Mouse (Mus musculus) bone marrow, adult 2 months (tissue): ENCODE results near the gene Ss18l1.

Experiments used
- CTCF ChIP-seq: fragments of 200-500 bp; IDR thresholded peaks from 2 replicates; pipeline ENCODE4 v1.5.1; 2011; ENCODE audit warnings: low read length, control low read depth; ENCODE audit not compliant: control insufficient read depth, insufficient read depth
- POLR2A ChIP-seq: fragments of 200-500 bp; IDR thresholded peaks from 2 replicates; pipeline ENCODE4 v1.6.1; 2011; ENCODE audit warnings: low read depth, mild to moderate bottlenecking, control low read depth, low read length, borderline replicate concordance; ENCODE audit not compliant: control insufficient read depth

DNA sequence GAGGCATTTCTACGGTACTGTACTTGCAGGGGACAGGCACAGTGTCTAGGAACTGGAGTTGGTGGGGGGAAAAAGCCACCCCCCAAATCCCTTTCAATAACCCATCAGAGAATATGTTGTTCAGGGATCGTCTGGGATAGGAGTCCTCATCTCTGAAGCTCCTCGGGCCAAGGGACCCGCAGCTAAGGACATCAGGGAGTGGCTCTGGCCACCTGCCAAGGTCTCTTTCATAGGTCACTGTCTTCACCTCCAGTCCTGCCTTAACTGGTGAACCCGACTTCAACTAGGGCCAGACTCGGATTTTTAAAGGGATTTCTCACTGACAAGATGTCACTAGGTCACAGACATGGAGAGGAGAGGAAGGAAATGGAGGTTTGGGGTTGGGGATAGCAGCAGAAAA lies 66.0 kb downstream of the Ss18l1 start:
- no peak for TF ChIP-seq POLR2A
- TF ChIP-seq CTCF: no peak
